Mouse (Mus musculus) layer of hippocampus, adult 11-12 months (tissue): Measurements from ENCODE around the gene Treh.

Experiments
- DNase-seq: peaks from one replicate; pipeline ENCODE4 v3.0.0; 2022; ENCODE audit warnings: low spot score

The Treh gene

GRCm38 (mm10) chr9:44734524-44735494, 61.8 kb downstream of the Treh start, which contains the start of gene Phldb1:
Phldb1 (minus strand) TSS chr9:44735198.
- DNase-seq = peak; percentile 75

GRCm38 (mm10) chr9:44735886-44736285, 62.9 kb downstream of the Treh start:
- DNase-seq = no peak
